Mouse (Mus musculus): ENCODE data around the gene Amigo2.

DNA sequence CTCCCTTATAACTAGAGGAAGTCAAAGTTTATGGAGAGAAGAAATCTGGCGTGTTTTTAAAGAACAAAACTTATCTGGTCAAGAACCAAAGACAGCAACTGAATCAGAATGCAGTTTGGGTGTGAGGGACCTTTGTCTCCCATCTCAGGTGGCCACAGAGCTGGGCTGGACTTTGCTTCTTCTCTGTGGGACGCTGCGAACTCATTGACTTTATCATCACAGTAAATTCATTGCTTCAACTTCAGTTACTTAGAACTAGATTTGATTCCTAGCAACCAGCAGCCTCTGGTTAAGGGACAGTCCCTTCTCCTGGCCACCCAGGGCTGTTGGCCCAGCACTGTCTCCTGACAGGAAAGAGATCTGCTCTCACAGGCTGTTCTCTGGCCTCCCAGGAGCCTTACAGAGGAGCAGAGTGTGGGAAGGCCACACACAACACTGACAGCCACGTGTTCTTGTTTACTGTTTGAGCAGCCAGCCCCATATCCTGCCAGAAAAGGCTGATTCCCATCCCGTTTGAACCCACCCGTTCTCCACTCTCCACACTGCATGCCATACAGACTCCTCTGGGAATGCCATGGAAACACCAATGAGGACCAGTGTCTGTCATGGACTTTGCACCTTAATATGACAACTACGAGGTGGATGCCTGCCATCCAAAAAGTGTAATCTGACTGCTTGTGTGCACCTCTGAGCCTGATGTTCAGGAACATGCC lies 25.1 kb upstream of the Amigo2 start:
- TF ChIP-seq POLR2A (IDR thresholded peaks at IDR 0.05; ENCODE audit: insufficient read length, low read depth) (no peak), TCF12 (IDR thresholded peaks at IDR 0.05; ENCODE audit: insufficient read depth, poor library complexity, severe bottlenecking) (no peak), CEBPB (IDR thresholded peaks at IDR 0.05; ENCODE audit: insufficient read depth, poor library complexity, severe bottlenecking) (no peak), E2F4 (IDR thresholded peaks at IDR 0.05; ENCODE audit: insufficient read depth) (no peak)

Measured in myocyte (in vitro differentiated cells).